Mouse (Mus musculus) adrenal gland, adult 2 months (tissue): ENCODE data around the gene Cybrd1. TPM values are rescaled to one million over a fixed set of nuclear protein-coding genes. Genes with fewer than 3 reads are reported as not detected.

Source experiments
- DNase-seq: peaks from one replicate; pipeline ENCODE4 v3.0.0; 2021
- polyA plus RNA-seq: library from polyadenylated mRNA; depleted of rRNA; stranded (reverse); fragments of >200 nt; gene quantifications from 2 replicates; pipeline ENCODE4 v1.2.3, GENCODE M21; 2012; rRNA removed
- total RNA-seq, 2 experiments: library from RNA; stranded (reverse); gene quantifications; 2 replicates each; pipeline ENCODE4 v1.2.3; 2021

Gene Cybrd1
- total and polyA plus RNA-seq, 3 experiments = 0.22 to 1.2 (median 1.0) TPM

GRCm38 (mm10) chr2:71168461-71169021 lies 50.8 kb downstream of the Cybrd1 start:
- no peak for DNase-seq

GRCm38 (mm10) chr2:71173031-71173430 lies 55.3 kb downstream of the Cybrd1 start:
- no peak for DNase-seq

DNA sequence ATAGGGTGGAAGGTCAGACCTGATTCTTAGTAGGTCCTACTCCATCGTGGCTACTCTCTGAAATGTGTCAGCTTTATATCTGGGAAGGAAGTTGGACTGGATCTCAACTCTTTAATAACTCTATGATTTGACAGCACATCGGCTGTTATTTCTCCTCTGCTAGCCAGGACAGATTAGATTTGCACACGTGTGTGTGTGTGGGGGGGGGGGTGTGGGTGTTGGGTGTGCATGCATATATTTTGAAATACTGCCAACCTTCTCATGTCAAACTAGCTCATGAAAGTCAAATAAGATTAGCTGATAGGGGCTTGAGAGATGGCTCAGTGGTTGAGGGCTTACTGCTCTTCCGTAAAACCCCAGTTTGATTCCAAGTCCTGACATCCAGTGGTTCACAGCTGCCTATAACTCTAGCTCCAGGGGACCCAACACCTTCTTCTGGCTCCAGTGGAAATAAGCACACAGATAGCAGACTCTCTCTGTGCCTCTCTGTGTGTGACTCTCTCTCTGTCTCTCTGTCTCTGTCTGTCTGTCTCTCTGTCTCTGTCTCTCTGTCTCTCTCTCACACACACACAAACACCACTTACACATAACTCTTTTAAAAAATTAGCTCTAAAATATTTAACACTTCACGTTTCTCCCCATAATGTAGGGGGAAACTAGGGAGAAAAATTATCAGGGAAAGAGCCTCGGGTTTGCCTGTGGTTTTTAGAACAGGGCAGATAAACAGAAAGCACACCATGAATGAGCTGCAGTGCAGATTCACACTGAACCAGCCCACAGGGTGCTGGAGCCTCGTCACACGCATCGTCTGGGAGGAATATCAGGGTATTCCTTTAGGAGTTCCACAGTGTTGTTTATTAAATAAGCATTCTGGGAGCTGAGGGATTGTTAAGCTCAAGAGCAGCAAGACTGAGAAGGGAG lies 58.9 kb downstream of the Cybrd1 start:
- DNase-seq = no peak

GRCm38 (mm10) chr2:71177250-71177615 lies 59.5 kb downstream of the Cybrd1 start:
- DNase-seq = no peak

- no peak for DNase-seq
Observed at GRCm38 (mm10) chr2:71177760-71178159, 60.0 kb downstream of the Cybrd1 start.

GRCm38 (mm10) chr2:71179716-71180115 lies 62.0 kb downstream of the Cybrd1 start:
- no peak for DNase-seq

DNA sequence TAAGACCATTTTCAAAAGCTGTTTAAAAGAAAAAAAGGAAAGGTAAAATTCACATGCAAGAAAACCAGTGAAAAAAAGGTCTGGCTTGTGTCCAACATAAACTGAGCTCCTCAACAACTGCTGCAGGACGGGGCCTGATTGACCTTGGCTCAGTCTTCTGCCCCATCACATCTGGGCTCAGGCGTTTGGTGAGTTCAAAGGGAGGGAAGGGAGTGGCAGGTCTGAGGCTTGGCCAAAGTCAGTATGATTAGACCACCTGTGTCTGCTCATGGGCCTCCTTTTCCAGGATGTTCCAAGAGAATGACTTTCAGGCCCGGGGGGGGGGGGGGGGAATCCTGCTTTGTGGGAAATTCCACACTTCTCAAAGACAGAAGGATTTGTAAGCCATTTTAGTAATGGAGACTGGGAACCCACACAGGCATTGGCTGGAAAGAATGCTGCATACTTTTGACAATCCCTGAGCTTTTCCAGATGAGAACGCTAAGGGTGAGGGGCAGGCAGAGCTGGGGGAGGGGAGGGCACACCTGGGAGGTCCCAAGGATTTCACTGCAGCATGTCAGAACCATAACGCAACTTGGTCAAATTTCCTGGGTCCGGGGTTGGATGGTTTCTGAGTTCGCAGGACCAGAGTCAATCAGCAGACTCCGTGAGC lies 63.0 kb downstream of the Cybrd1 start:
- no peak for DNase-seq

- DNase-seq = no peak
Observed at GRCm38 (mm10) chr2:71187950-71188349, 70.2 kb downstream of the Cybrd1 start.

- DNase-seq = no peak
Observed at GRCm38 (mm10) chr2:71188861-71189260, 71.1 kb downstream of the Cybrd1 start.

DNA sequence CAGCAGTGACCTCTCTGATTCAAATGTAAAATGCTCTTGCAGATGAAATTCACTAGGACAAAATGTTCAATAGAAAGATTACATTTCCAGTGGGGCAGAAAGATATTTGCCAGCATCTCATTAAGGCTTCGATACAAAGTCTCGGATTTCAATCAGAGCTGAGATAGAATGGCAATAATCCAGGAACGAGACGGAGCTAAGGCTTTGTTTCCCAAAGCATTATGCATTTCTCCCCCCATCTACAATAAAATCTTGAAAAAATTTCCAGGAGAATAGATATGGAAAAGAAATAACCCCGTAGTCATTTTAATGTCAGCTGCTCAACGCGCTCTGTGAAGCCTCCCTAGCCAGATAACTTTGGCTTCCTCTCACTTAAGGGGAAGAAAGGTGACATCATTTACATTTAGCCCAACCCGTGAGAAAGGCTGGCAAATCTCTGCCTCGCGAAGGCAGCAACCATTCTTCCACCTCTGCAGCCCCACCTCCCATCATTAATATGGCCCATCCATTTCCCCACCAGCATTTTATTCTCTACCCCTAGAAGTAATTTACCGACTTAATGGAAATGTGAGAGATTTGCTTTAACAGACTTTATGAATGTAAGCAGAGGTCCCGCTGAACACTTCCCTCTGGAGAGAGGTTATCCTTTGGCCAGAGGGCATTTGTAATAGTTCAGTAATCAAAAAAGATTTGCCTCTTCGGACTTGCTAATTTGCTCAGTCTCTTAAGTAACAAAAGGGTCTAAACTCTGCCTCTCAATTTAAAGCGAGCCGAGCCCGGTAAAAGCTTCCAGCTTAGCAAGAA lies 73.9 kb downstream of the Cybrd1 start:
- no peak for DNase-seq

GRCm38 (mm10) chr2:71192195-71192807 lies 74.6 kb downstream of the Cybrd1 start:
- DNase-seq = no peak

Other genes with a start within 250 kb of the Cybrd1 start
- 10 to 100 TPM; 11.1 to 11.9 TPM for gene Dcaf17, start 62.6 kb upstream of the Cybrd1 start, total RNA-seq
- gene Dcaf17, start 62.6 kb upstream of the Cybrd1 start, polyA plus RNA-seq = 3.6 and 3.7 TPM in 2 replicates
- 10 to 100 TPM; 13.2 to 13.4 TPM for gene Mettl8, start 62.3 kb upstream of the Cybrd1 start, total RNA-seq
- gene Mettl8, start 62.3 kb upstream of the Cybrd1 start, polyA plus RNA-seq = 2.4 and 2.5 TPM in 2 replicates
- gene Dync1i2, start 93.8 kb downstream of the Cybrd1 start, total RNA-seq = 100 to 1,000 TPM in 1 of 2 experiments, 10 to 100 TPM in 1; 93.0 to 102 TPM
- 3.1 and 4.8 TPM in 2 replicates for gene Dync1i2, start 93.8 kb downstream of the Cybrd1 start, polyA plus RNA-seq
- 10 to 100 TPM; 60.7 to 74.1 TPM for gene Slc25a12, start 249.8 kb downstream of the Cybrd1 start, total RNA-seq
- gene Slc25a12, start 249.8 kb downstream of the Cybrd1 start, polyA plus RNA-seq = 32.8 and 46.3 TPM in 2 replicates